Mouse (Mus musculus): ENCODE data around the gene Dscam.

DNA sequence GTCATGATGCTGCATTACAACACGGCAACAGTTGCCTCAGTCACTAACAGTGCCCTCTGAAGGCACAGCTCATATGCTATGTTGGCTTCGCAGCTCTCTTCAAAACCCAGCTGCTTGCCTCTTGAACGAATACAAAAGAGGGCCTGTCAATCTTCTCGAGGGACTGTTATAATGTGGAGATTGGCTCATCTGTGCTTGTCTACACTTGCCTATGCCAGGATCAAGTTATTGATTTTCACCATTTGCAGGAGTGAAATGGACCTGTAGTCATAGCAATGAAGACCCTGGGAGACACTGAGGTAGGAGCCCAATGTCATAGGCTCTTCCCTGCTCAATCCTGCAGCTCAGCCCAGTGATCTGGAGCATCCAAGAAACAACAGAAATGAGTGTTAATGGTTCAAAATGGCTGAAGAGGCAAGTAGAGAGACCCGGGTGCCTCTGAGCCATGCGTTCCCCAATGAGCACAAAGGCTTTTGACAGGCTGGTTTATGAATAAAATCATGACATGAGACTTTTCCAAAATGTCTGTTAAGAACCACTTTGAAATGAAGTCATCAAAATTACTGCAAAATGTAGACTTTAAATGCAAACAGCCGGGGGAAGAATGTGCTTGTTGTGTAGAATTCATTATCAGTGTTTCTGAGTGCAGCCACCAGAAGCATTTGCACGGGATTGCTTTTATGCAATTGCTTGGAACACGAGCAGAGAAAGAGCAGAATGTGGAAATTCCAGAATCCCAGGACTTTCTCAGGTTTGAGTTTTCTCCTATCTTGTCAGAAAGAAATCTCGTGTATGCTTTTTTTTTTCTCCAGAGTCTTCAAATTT is 35.3 kb downstream of the Dscam start:
- TF ChIP-seq CTCF (IDR thresholded peaks at IDR 0.05; ENCODE audit: low read depth) (no peak), EP300 (IDR thresholded peaks at IDR 0.05; ENCODE audit: low read depth) (no peak)

All from heart, postnatal 0 days (tissue).